Mouse (Mus musculus) forelimb bud, embryonic 11.5 days (tissue): Measurements from ENCODE around the gene Pik3c2b.
A peak's percentile ranks its signal among the peaks of the same experiment; 100 is the strongest.

ENCODE experiments used
- DNase-seq: peaks from one replicate; pipeline ENCODE4 v3.0.0-alpha.2; 2012; ENCODE audit warnings: low read depth, low spot score

The Pik3c2b gene

GRCm38 (mm10) chr1:133071666-133072381 is 26.4 kb downstream of the Pik3c2b start:
- DNase-seq = no peak

GRCm38 (mm10) chr1:133073327-133073856 is 27.9 kb downstream of the Pik3c2b start:
- no peak for DNase-seq

- DNase-seq = no peak
These were observed 29.1 kb downstream of the Pik3c2b start for GRCm38 (mm10) chr1:133074541-133074940.

GRCm38 (mm10) chr1:133075651-133076400 is 30.4 kb downstream of the Pik3c2b start:
- DNase-seq = no peak

GRCm38 (mm10) chr1:133076681-133077514 is 31.4 kb downstream of the Pik3c2b start:
- peak; percentile 14 for DNase-seq

- DNase-seq = peak; percentile 20
These were observed 32.3 kb downstream of the Pik3c2b start for GRCm38 (mm10) chr1:133077606-133078337.

GRCm38 (mm10) chr1:133078338-133078727 is 32.9 kb downstream of the Pik3c2b start:
- no peak for DNase-seq

- DNase-seq = no peak
These were observed 34.0 kb downstream of the Pik3c2b start for GRCm38 (mm10) chr1:133079509-133079908.

- no peak for DNase-seq
These were observed 34.7 kb downstream of the Pik3c2b start for GRCm38 (mm10) chr1:133080079-133080561.

- DNase-seq = no peak
These were observed 35.2 kb downstream of the Pik3c2b start for GRCm38 (mm10) chr1:133080717-133081116.

- no peak for DNase-seq
These were observed 37.6 kb downstream of the Pik3c2b start for GRCm38 (mm10) chr1:133083003-133083546.

- DNase-seq = no peak
These were observed 38.6 kb downstream of the Pik3c2b start for GRCm38 (mm10) chr1:133083942-133084625.

- DNase-seq = no peak
These were observed 39.4 kb downstream of the Pik3c2b start for GRCm38 (mm10) chr1:133084708-133085416.

- no peak for DNase-seq
These were observed 39.9 kb downstream of the Pik3c2b start for GRCm38 (mm10) chr1:133085417-133085742.

- DNase-seq = no peak
These were observed 41.3 kb downstream of the Pik3c2b start for GRCm38 (mm10) chr1:133086804-133087203.

GRCm38 (mm10) chr1:133087206-133087905 is 41.9 kb downstream of the Pik3c2b start:
- DNase-seq = peak; percentile 72

GRCm38 (mm10) chr1:133088196-133088595 is 42.7 kb downstream of the Pik3c2b start:
- DNase-seq = no peak

GRCm38 (mm10) chr1:133089415-133089814 is 43.9 kb downstream of the Pik3c2b start:
- no peak for DNase-seq

GRCm38 (mm10) chr1:133090641-133091040 is 45.2 kb downstream of the Pik3c2b start:
- no peak for DNase-seq
